Mouse (Mus musculus) bone marrow, adult 2 months (tissue): ENCODE measurements around the gene Mxra8. TPM values are rescaled to one million over a fixed set of nuclear protein-coding genes. Genes with fewer than 3 reads are reported as not detected.

Experiments used
- H3K27ac ChIP-seq: fragments of 200-500 bp; 2 replicates; pipeline ENCODE4 v1.5.1; 2012; ENCODE audit warnings: low read depth, mild to moderate bottlenecking, control low read depth, inconsistent platforms, low read length; ENCODE audit not compliant: control insufficient read depth, poor library complexity, insufficient read depth
- H3K4me1 ChIP-seq: fragments of 200-500 bp; 2 replicates; pipeline ENCODE4 v1.6.1; 2011; ENCODE audit warnings: low read length; ENCODE audit not compliant: control insufficient read depth, insufficient read depth
- H3K4me3 ChIP-seq: fragments of 200-500 bp; replicated peaks from 2 replicates; pipeline ENCODE3; 2011; ENCODE audit warnings: mild to moderate bottlenecking, low read depth, low read length, control low read depth; ENCODE audit not compliant: control insufficient read depth
- CTCF ChIP-seq: fragments of 200-500 bp; IDR thresholded peaks from 2 replicates; pipeline ENCODE4 v1.5.1; 2011; ENCODE audit warnings: low read length, control low read depth; ENCODE audit not compliant: control insufficient read depth, insufficient read depth
- POLR2A ChIP-seq: fragments of 200-500 bp; IDR thresholded peaks from 2 replicates; pipeline ENCODE4 v1.6.1; 2011; ENCODE audit warnings: low read depth, mild to moderate bottlenecking, control low read depth, low read length, borderline replicate concordance; ENCODE audit not compliant: control insufficient read depth
- WGBS: fragments of 180-500 bp; shearing (Covaris S2); methylation state at CpG from one replicate; pipeline ENCODE4 v1.1.7; 2018; 5-methylcytosine and 5-hydroxymethylcytosine counted together
- polyA plus RNA-seq: library from polyadenylated mRNA; stranded (reverse); fragments of >200 nt; gene quantifications from 2 replicates; pipeline ENCODE4 v1.2.4, GENCODE M21; 2011; ENCODE audit warnings: low replicate concordance; ENCODE audit not compliant: missing spikeins, insufficient read depth, insufficient read length

Gene Mxra8
- polyA plus RNA-seq, 1 experiment = 8.1 TPM

- 72% methylated on average over 5 of the region's 5 CpGs for WGBS
- TF ChIP-seq CTCF = no peak
- TF ChIP-seq POLR2A = no peak
- Histone ChIP-seq H3K4me3 (no peak within 1 kb of the TSS), H3K27ac (peak within 1 kb of the TSS; percentile 46; the same call in 1 of the 2 replicates), H3K4me1 (peaks cover 6% of the 10 kb centered on the region)
These were observed 23.5 kb downstream of the Mxra8 start, which contains the start of gene Tas1r3 for GRCm38 (mm10) chr4:155863001-155863400. Gene Tas1r3 (minus strand): TSS chr4:155863362.

GRCm38 (mm10) chr4:155868614-155869298 is 29.3 kb downstream of the Mxra8 start:
- WGBS = 8% methylated on average over 22 of the region's 22 CpGs
- Histone ChIP-seq H3K4me3 (peak overlapping the region; percentile 100), H3K4me1 (peaks cover 2% of the 10 kb centered on the region), H3K27ac (peak overlapping the region; percentile 49)
- no peak for TF ChIP-seq CTCF
- no peak for TF ChIP-seq POLR2A

- under 1% methylated on average over 63 of the region's 63 CpGs for WGBS
- Histone ChIP-seq H3K4me1 (peaks cover 2% of the 10 kb centered on the region), H3K4me3 (peak within 1 kb of the TSS; percentile 100), H3K27ac (peak within 1 kb of the TSS; percentile 52)
- peak; percentile 1; the same call in 1 of the 2 replicates for TF ChIP-seq CTCF
- peak; percentile 70; the same call in 1 of the 2 replicates for TF ChIP-seq POLR2A
These were observed 30.0 kb downstream of the Mxra8 start, which contains the start of the genes Cptp and Ints11 for GRCm38 (mm10) chr4:155869317-155870033. Gene Cptp (minus strand): TSS chr4:155869440. Gene Ints11 (plus strand): TSS chr4:155869546.

- Histone ChIP-seq H3K4me3 (no peak overlapping the region), H3K4me1 (peaks cover 2% of the 10 kb centered on the region), H3K27ac (no peak overlapping the region)
- TF ChIP-seq POLR2A (no peak), CTCF (no peak)
- 86% methylated on average over 7 of the region's 7 CpGs for WGBS
These were observed 31.9 kb downstream of the Mxra8 start for GRCm38 (mm10) chr4:155871404-155871803.

GRCm38 (mm10) chr4:155883587-155883986 is 44.1 kb downstream of the Mxra8 start:
- Histone ChIP-seq H3K4me1 (peaks cover 6% of the 10 kb centered on the region), H3K4me3 (no peak overlapping the region), H3K27ac (no peak overlapping the region)
- TF ChIP-seq POLR2A (no peak), CTCF (no peak)
- 87% methylated on average over 3 of the region's 3 CpGs for WGBS

- peak overlapping the region; percentile 11 for H3K4me3 ChIP-seq
- TF ChIP-seq CTCF (no peak), POLR2A (no peak)
- WGBS = 60% methylated on average over 5 of the region's 5 CpGs
- H3K4me1 ChIP-seq = peaks cover 6% of the 10 kb centered on the region
- H3K27ac ChIP-seq = peak overlapping the region; percentile 55
These were observed 46.9 kb downstream of the Mxra8 start for GRCm38 (mm10) chr4:155886330-155886729.

GRCm38 (mm10) chr4:155887674-155888073 is 48.2 kb downstream of the Mxra8 start:
- Histone ChIP-seq H3K4me3 (no peak overlapping the region), H3K4me1 (peaks cover 6% of the 10 kb centered on the region), H3K27ac (no peak overlapping the region)
- TF ChIP-seq POLR2A = no peak
- no peak for TF ChIP-seq CTCF
- 88% methylated on average over 10 of the region's 10 CpGs for WGBS

GRCm38 (mm10) chr4:155888181-155888580 is 48.7 kb downstream of the Mxra8 start:
- no peak overlapping the region for H3K27ac ChIP-seq
- H3K4me1 ChIP-seq = peaks cover 7% of the 10 kb centered on the region
- TF ChIP-seq CTCF (no peak), POLR2A (no peak)
- no peak overlapping the region for H3K4me3 ChIP-seq
- WGBS = 93% methylated on average over 9 of the region's 9 CpGs

- H3K4me3 ChIP-seq = no peak overlapping the region
- no peak overlapping the region for H3K27ac ChIP-seq
- WGBS = 79% methylated on average over 5 of the region's 5 CpGs
- TF ChIP-seq POLR2A = no peak
- TF ChIP-seq CTCF = no peak
- peaks cover 10% of the 10 kb centered on the region for H3K4me1 ChIP-seq
These were observed 49.8 kb downstream of the Mxra8 start for GRCm38 (mm10) chr4:155889316-155889715.
